Mouse (Mus musculus) thymus, adult 2 months (tissue): ENCODE results near the gene Ifit1bl1.

Experiments
- CTCF ChIP-seq: fragments of 200-500 bp; IDR thresholded peaks from 2 replicates; pipeline ENCODE4 v1.5.1; 2012; ENCODE audit warnings: mild to moderate bottlenecking, control low read depth, low read length, moderate library complexity, borderline replicate concordance; ENCODE audit not compliant: control insufficient read depth, poor library complexity, insufficient read depth; ENCODE audit errors: extremely low read depth
- POLR2A ChIP-seq: fragments of 200-500 bp; IDR thresholded peaks from 2 replicates; pipeline ENCODE4 v1.6.1; 2012; ENCODE audit warnings: mild to moderate bottlenecking, low read length, control low read depth, moderate library complexity; ENCODE audit not compliant: control insufficient read depth, poor library complexity, insufficient read depth; ENCODE audit errors: extremely low read depth

GRCm38 (mm10) chr19:34596811-34597210, 4.9 kb downstream of the Ifit1bl1 start:
- TF ChIP-seq CTCF (no peak), POLR2A (no peak)
